Mouse (Mus musculus) frontal cortex, adult (tissue): ENCODE results near the gene Dnajc6.

ENCODE experiments used
- ATAC-seq: cut with Nextera tagmentation; 2 replicates; pipeline ENCODE4 v1.9.2; 2017; ENCODE audit warnings: mild to moderate bottlenecking, moderate library complexity, mixed read lengths; ENCODE audit not compliant: low TSS enrichment

The Dnajc6 gene

GRCm38 (mm10) chr4:101569076-101569475, 72.6 kb downstream of the Dnajc6 start:
- peak; percentile 38 for ATAC-seq

GRCm38 (mm10) chr4:101572142-101572541, 75.7 kb downstream of the Dnajc6 start:
- ATAC-seq, result peak; percentile 29; the same call in 1 of the 2 replicates

- no peak for ATAC-seq
Measured at GRCm38 (mm10) chr4:101575307-101575706, 78.9 kb downstream of the Dnajc6 start.

- ATAC-seq, result no peak
Measured at GRCm38 (mm10) chr4:101578720-101579119, 82.3 kb downstream of the Dnajc6 start.

- peak; percentile 53 for ATAC-seq
Measured at GRCm38 (mm10) chr4:101579517-101579916, 83.1 kb downstream of the Dnajc6 start.

GRCm38 (mm10) chr4:101581156-101581555, 84.7 kb downstream of the Dnajc6 start:
- no peak for ATAC-seq

- no peak for ATAC-seq
Measured at GRCm38 (mm10) chr4:101582882-101583281, 86.4 kb downstream of the Dnajc6 start.

GRCm38 (mm10) chr4:101584524-101585454, 88.3 kb downstream of the Dnajc6 start:
- ATAC-seq, result no peak

GRCm38 (mm10) chr4:101585455-101586184, 89.2 kb downstream of the Dnajc6 start:
- ATAC-seq, result 0 out of 2 replicates have a peak, but pooled peaks have one; percentile 25

- peak; percentile 79 for ATAC-seq
Measured at GRCm38 (mm10) chr4:101588932-101589331, 92.5 kb downstream of the Dnajc6 start.

GRCm38 (mm10) chr4:101589771-101590170, 93.3 kb downstream of the Dnajc6 start:
- ATAC-seq, result no peak

GRCm38 (mm10) chr4:101591400-101591799, 95.0 kb downstream of the Dnajc6 start:
- no peak for ATAC-seq

GRCm38 (mm10) chr4:101592466-101592865, 96.0 kb downstream of the Dnajc6 start:
- no peak for ATAC-seq

- no peak for ATAC-seq
Measured at GRCm38 (mm10) chr4:101601758-101602157, 105.3 kb downstream of the Dnajc6 start.

- no peak for ATAC-seq
Measured at GRCm38 (mm10) chr4:101603635-101604034, 107.2 kb downstream of the Dnajc6 start.

GRCm38 (mm10) chr4:101616520-101616919, 120.1 kb downstream of the Dnajc6 start:
- no peak for ATAC-seq

- no peak for ATAC-seq
Measured at GRCm38 (mm10) chr4:101617742-101618141, 121.3 kb downstream of the Dnajc6 start.

GRCm38 (mm10) chr4:101620206-101620605, 123.8 kb downstream of the Dnajc6 start:
- peak; percentile 57 for ATAC-seq

- peak; percentile 35 for ATAC-seq
Measured at GRCm38 (mm10) chr4:101621241-101621640, 124.8 kb downstream of the Dnajc6 start.

- ATAC-seq, result peak; percentile 75
Measured at GRCm38 (mm10) chr4:101625278-101625677, 128.8 kb downstream of the Dnajc6 start.

GRCm38 (mm10) chr4:101635596-101635995, 139.1 kb downstream of the Dnajc6 start:
- ATAC-seq, result no peak

GRCm38 (mm10) chr4:101637472-101637871, 141.0 kb downstream of the Dnajc6 start:
- no peak for ATAC-seq

- no peak for ATAC-seq
Measured at GRCm38 (mm10) chr4:101640631-101641030, 144.2 kb downstream of the Dnajc6 start.
